Mouse (Mus musculus) induced T-regulatory cell, adult 2 months (primary cell): Measurements from ENCODE around the gene Miip.

ENCODE experiments used
- DNase-seq: peaks from one replicate; pipeline ENCODE4 v3.0.0-alpha.2; 2012; ENCODE audit warnings: low read depth

Miip gene

GRCm38 (mm10) chr4:147868450-147869031 is at the start of gene Miip, which contains the start of gene Fv1:
Miip (minus strand) TSS chr4:147868816.
Fv1 (plus strand) TSS chr4:147868979.
- DNase-seq, result peak; percentile 98

GRCm38 (mm10) chr4:147909486-147909885 is 40.9 kb upstream of the Miip start:
- no peak for DNase-seq

- DNase-seq, result no peak
These were observed 37.6 kb upstream of the Miip start for GRCm38 (mm10) chr4:147906230-147906629.

GRCm38 (mm10) chr4:147905090-147905659 is 36.6 kb upstream of the Miip start:
- DNase-seq, result no peak

GRCm38 (mm10) chr4:147904313-147905089 is 35.9 kb upstream of the Miip start, which contains the start of gene Mfn2:
Mfn2 (minus strand) TSS chr4:147904704.
- peak; percentile 94 for DNase-seq

GRCm38 (mm10) chr4:147903601-147904000 is 35.0 kb upstream of the Miip start:
- DNase-seq, result no peak

- no peak for DNase-seq
These were observed 34.4 kb upstream of the Miip start for GRCm38 (mm10) chr4:147902906-147903500.

GRCm38 (mm10) chr4:147900452-147900851 is 31.8 kb upstream of the Miip start:
- no peak for DNase-seq

GRCm38 (mm10) chr4:147897348-147897747 is 28.7 kb upstream of the Miip start:
- DNase-seq, result no peak

GRCm38 (mm10) chr4:147896411-147896810 is 27.8 kb upstream of the Miip start:
- DNase-seq, result no peak

- no peak for DNase-seq
These were observed 27.3 kb upstream of the Miip start for GRCm38 (mm10) chr4:147895815-147896330.

- DNase-seq, result no peak
These were observed 21.7 kb upstream of the Miip start for GRCm38 (mm10) chr4:147890341-147890740.

GRCm38 (mm10) chr4:147888237-147888636 is 19.6 kb upstream of the Miip start:
- no peak for DNase-seq

GRCm38 (mm10) chr4:147887277-147887676 is 18.7 kb upstream of the Miip start:
- no peak for DNase-seq

- no peak for DNase-seq
These were observed 17.5 kb upstream of the Miip start for GRCm38 (mm10) chr4:147886158-147886557.

- no peak for DNase-seq
These were observed 15.5 kb upstream of the Miip start for GRCm38 (mm10) chr4:147884138-147884537.

- DNase-seq, result no peak
These were observed 14.4 kb upstream of the Miip start for GRCm38 (mm10) chr4:147883041-147883440.

- DNase-seq, result no peak
These were observed 13.2 kb upstream of the Miip start for GRCm38 (mm10) chr4:147881792-147882191.

- DNase-seq, result no peak
These were observed 11.2 kb upstream of the Miip start for GRCm38 (mm10) chr4:147879865-147880264.

- no peak for DNase-seq
These were observed 10.8 kb upstream of the Miip start for GRCm38 (mm10) chr4:147879456-147879855.

GRCm38 (mm10) chr4:147878537-147878936 is 9.9 kb upstream of the Miip start:
- DNase-seq, result no peak

GRCm38 (mm10) chr4:147875852-147876575 is 7.4 kb upstream of the Miip start:
- peak; percentile 39 for DNase-seq
